Mouse (Mus musculus) midbrain, embryonic 16.5 days (tissue): ENCODE data around the gene Nr1d1. TPM values are rescaled to one million over a fixed set of nuclear protein-coding genes. Genes with fewer than 3 reads are reported as not detected.

ENCODE experiments used
- ATAC-seq: fragments of 200-750 bp; cut with Nextera tagmentation; 2 replicates; pipeline ENCODE4 v1.8.0; 2017; ENCODE audit warnings: moderate TSS enrichment
- H3K27ac ChIP-seq: fragments of 300-500 bp; sonication (generic); 2 replicates; pipeline ENCODE4 v1.5.1; 2014; ENCODE audit warnings: mild to moderate bottlenecking, low read length, mixed read lengths
- H3K27me3 ChIP-seq: fragments of 300-500 bp; sonication (generic); 2 replicates; pipeline ENCODE4 v1.6.1; 2014; ENCODE audit warnings: low read depth, low read length, mixed read lengths; ENCODE audit not compliant: control insufficient read depth, insufficient read depth
- H3K36me3 ChIP-seq: fragments of 300-500 bp; sonication (generic); 2 replicates; pipeline ENCODE4 v1.6.1; 2014; ENCODE audit warnings: mild to moderate bottlenecking, low read length, moderate library complexity, mixed read lengths; ENCODE audit not compliant: control insufficient read depth, insufficient read depth
- H3K4me1 ChIP-seq: fragments of 300-500 bp; sonication (generic); 2 replicates; pipeline ENCODE4 v1.6.1; 2014; ENCODE audit warnings: mild to moderate bottlenecking, low read length, mixed read lengths; ENCODE audit not compliant: control insufficient read depth, insufficient read depth
- H3K4me2 ChIP-seq: fragments of 300-500 bp; sonication (generic); 2 replicates; pipeline ENCODE4 v1.6.1; 2014; ENCODE audit warnings: mild to moderate bottlenecking, low read length, mixed read lengths
- H3K4me3 ChIP-seq: fragments of 300-500 bp; sonication (generic); 2 replicates; pipeline ENCODE4 v1.5.1; 2014; ENCODE audit warnings: low read depth, mild to moderate bottlenecking, low read length, moderate library complexity, mixed read lengths
- H3K9ac ChIP-seq: fragments of 300-500 bp; sonication (generic); 2 replicates; pipeline ENCODE4 v1.6.1; 2014; ENCODE audit warnings: low read depth, low read length, mixed read lengths
- H3K9me3 ChIP-seq: fragments of 300-500 bp; sonication (generic); replicated peaks from 2 replicates; pipeline ENCODE4 v1.6.1; 2014; ENCODE audit warnings: mild to moderate bottlenecking, low read length, mixed read lengths; ENCODE audit not compliant: control insufficient read depth, poor library complexity, severe bottlenecking
- WGBS: fragments of 180-500 bp; shearing (Covaris S2); extraction: QIAGEN DNeasy Blood & Tissue Kit; methylation state at CpG from one replicate; pipeline ENCODE4 v1.1.7; 2014; 5-methylcytosine and 5-hydroxymethylcytosine counted together
- polyA plus RNA-seq: library from polyadenylated mRNA; unstranded; fragments of >200 nt; fragmentation: Nextera tagmentation; extraction: Ambion mirVana; gene quantifications from 2 replicates; pipeline ENCODE4 v1.2.1, GENCODE M21; 2015

Gene Nr1d1
- polyA plus RNA-seq, 1 experiment from 2014 or later = 5.2 TPM

- Histone ChIP-seq H3K4me2 (peak overlapping the region; percentile 90), H3K4me3 (peak overlapping the region; percentile 42), H3K9ac (no peak overlapping the region), H3K9me3 (no peaks in the 10 kb centered on the region), H3K4me1 (peaks cover 21% of the 10 kb centered on the region), H3K36me3 (no peaks in the 10 kb centered on the region), H3K27ac (no peak overlapping the region), H3K27me3 (no peaks in the 10 kb centered on the region)
- WGBS = 35% methylated on average over 5 of the region's 5 CpGs
- no peak for ATAC-seq
These were observed 14.7 kb upstream of the Nr1d1 start for GRCm38 (mm10) chr11:98789824-98790223.

DNA sequence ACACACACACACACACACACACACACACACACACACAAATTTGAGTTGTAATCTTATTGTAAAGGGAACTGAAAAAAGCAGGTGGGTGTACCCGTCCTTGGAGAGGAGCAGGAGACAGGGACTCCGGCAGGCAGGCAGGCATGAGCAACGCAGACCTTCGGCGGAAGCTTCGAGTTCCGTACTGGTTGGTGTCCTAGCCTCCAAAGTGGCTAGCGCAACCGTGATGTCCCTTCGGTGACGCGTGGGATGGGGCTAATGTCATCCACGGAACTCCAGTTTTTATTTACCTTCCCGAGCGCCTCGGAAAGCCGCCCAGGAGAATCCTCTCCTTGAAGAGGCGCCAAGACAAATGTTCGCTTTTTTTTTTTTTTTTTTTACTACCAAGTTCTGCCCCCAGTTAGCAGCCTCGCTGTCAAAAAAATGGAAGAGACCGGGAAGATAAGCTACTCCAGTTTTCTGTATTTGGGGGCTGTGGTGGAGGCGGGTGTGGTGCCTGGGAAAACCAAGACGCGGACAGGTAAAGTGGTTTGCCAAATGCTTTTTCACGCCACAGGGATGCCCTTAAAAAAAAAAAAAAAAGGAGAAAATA is 14.2 kb upstream of the Nr1d1 start:
- no peaks in the 10 kb centered on the region for H3K36me3 ChIP-seq
- peak overlapping the region; percentile 90 for H3K4me2 ChIP-seq
- H3K27ac ChIP-seq = peak overlapping the region; percentile 12; the same call in 1 of the 2 replicates
- no peaks in the 10 kb centered on the region for H3K27me3 ChIP-seq
- peak overlapping the region; percentile 42 for H3K4me3 ChIP-seq
- 2% methylated on average over 25 of the region's 25 CpGs for WGBS
- H3K4me1 ChIP-seq = peaks cover 21% of the 10 kb centered on the region
- H3K9me3 ChIP-seq = no peaks in the 10 kb centered on the region
- peak overlapping the region; percentile 59 for H3K9ac ChIP-seq
- 0 out of 2 replicates have a peak, but pooled peaks have one; percentile 15 for ATAC-seq

DNA sequence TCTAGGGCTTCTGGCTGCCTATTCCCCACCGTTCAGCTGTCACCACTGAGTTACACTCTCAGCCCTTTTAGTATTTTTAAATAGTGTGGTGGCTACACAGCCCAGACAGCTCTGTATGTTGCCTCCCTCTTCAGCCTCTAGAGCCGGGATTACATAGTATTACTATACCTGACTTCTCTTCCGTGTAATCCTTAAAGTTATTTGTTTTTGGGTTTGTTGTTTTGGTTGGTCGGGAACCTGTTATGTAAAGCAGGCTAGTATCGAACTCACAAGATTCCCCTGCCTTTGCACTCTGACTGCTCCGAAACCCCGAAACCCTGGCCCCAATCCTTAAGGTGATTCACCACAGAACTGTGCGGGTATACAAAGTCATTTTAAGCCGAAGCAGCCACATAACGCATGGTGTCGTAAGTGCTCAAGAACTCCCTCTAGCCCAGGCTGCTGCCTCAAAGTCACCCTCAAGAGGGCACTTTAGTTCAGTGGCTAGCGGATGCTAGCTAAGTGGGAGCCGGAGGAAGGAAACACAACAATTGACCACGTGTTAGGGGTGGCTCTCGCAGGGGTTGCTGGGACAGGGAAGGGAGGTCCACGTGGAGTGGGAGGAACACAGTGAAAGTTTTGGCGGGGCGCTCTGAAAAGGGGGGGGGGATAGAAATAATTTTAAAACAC is 13.6 kb upstream of the Nr1d1 start:
- Histone ChIP-seq H3K4me1 (peaks cover 19% of the 10 kb centered on the region), H3K4me2 (peak overlapping the region; percentile 90), H3K36me3 (no peaks in the 10 kb centered on the region), H3K9me3 (no peaks in the 10 kb centered on the region), H3K27ac (peak overlapping the region; percentile 8; the same call in 1 of the 2 replicates), H3K9ac (no peak overlapping the region), H3K27me3 (no peaks in the 10 kb centered on the region), H3K4me3 (peak overlapping the region; percentile 42)
- WGBS = 9% methylated on average over 17 of the region's 18 CpGs
- peak; percentile 80 for ATAC-seq

- 89% methylated on average over 5 of the region's 5 CpGs for WGBS
- Histone ChIP-seq H3K27ac (no peak overlapping the region), H3K27me3 (no peaks in the 10 kb centered on the region), H3K4me1 (peaks cover 18% of the 10 kb centered on the region), H3K9ac (no peak overlapping the region), H3K36me3 (no peaks in the 10 kb centered on the region), H3K9me3 (no peaks in the 10 kb centered on the region), H3K4me3 (no peak overlapping the region), H3K4me2 (no peak overlapping the region)
- ATAC-seq = no peak
These were observed 13.0 kb upstream of the Nr1d1 start for GRCm38 (mm10) chr11:98788139-98788538.

GRCm38 (mm10) chr11:98787691-98788090 is 12.6 kb upstream of the Nr1d1 start:
- Histone ChIP-seq H3K27me3 (no peaks in the 10 kb centered on the region), H3K36me3 (no peaks in the 10 kb centered on the region), H3K4me1 (peaks cover 19% of the 10 kb centered on the region), H3K4me3 (no peak overlapping the region), H3K27ac (no peak overlapping the region), H3K9ac (no peak overlapping the region), H3K4me2 (no peak overlapping the region), H3K9me3 (no peaks in the 10 kb centered on the region)
- ATAC-seq = no peak
- 92% methylated on average over 1 of the region's 1 CpGs for WGBS

DNA sequence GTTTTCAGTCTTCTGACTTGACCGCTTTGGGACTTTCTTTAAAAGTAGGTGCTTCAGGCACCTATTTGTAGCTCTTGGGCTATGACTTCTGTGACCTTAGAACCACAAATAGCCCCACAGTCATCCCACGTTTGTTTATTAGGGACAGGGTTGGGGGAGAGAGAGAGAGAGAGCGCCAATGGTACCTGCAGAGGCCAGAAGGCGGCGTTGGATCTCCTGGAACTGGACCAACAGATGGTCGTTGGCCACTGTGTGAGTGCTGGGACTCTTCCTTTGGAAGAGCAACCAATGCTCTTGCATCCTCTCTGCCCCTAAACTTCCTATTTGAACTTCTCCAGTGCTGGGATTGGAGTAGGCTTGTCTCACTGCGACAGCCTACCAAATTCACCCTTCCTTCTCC is 12.1 kb upstream of the Nr1d1 start:
- no peak for ATAC-seq
- 43% methylated on average over 7 of the region's 7 CpGs for WGBS
- Histone ChIP-seq H3K9ac (no peak overlapping the region), H3K9me3 (no peaks in the 10 kb centered on the region), H3K4me1 (peaks cover 24% of the 10 kb centered on the region), H3K4me2 (no peak overlapping the region), H3K4me3 (no peak overlapping the region), H3K27ac (0 out of 2 replicates have a peak overlapping the region, but pooled peaks have one; percentile 29), H3K27me3 (no peaks in the 10 kb centered on the region), H3K36me3 (no peaks in the 10 kb centered on the region)

GRCm38 (mm10) chr11:98786359-98787214 is 11.5 kb upstream of the Nr1d1 start:
- Histone ChIP-seq H3K27ac (peak overlapping the region; percentile 65), H3K36me3 (no peaks in the 10 kb centered on the region), H3K27me3 (no peaks in the 10 kb centered on the region), H3K4me3 (no peak overlapping the region), H3K4me2 (peak overlapping the region; percentile 32), H3K9me3 (no peaks in the 10 kb centered on the region), H3K4me1 (peaks cover 27% of the 10 kb centered on the region), H3K9ac (peak overlapping the region; percentile 23)
- ATAC-seq = peak; percentile 25
- WGBS = 1% methylated on average over 13 of the region's 15 CpGs

GRCm38 (mm10) chr11:98785772-98786281 is 10.7 kb upstream of the Nr1d1 start:
- peak overlapping the region; percentile 32 for H3K4me2 ChIP-seq
- 4% methylated on average over 12 of the region's 12 CpGs for WGBS
- peak overlapping the region; percentile 65 for H3K27ac ChIP-seq
- H3K4me1 ChIP-seq = peaks cover 27% of the 10 kb centered on the region
- peak overlapping the region; percentile 23 for H3K9ac ChIP-seq
- H3K9me3 ChIP-seq = no peaks in the 10 kb centered on the region
- H3K27me3 ChIP-seq = no peaks in the 10 kb centered on the region
- no peak for ATAC-seq
- no peaks in the 10 kb centered on the region for H3K36me3 ChIP-seq
- H3K4me3 ChIP-seq = no peak overlapping the region
